ENCODE assay signal across 21 mouse cellular contexts in genomic region chr17:88093798-88094197, GRCm38 (mm10).
"Had no signal": no experiment of that assay in that cellular context is flagged by ENCODE, and none has a peak within 500 bp of the region (broad histone marks: within the 10 kb centered on the region; RNA-seq: fewer than 3 reads in every experiment).

No protein-coding gene starts in this region.

- H3K4me1 ChIP-seq: kidney, embryonic 15.5 days; limb, embryonic 13.5 days; liver, embryonic 12.5 days; liver, embryonic 15.5 days; midbrain, embryonic 12.5 days; stomach, embryonic 15.5 days had no signal

- H3K4me2 ChIP-seq: kidney, embryonic 15.5 days; limb, embryonic 13.5 days; liver, embryonic 12.5 days; liver, embryonic 15.5 days; midbrain, embryonic 12.5 days; stomach, embryonic 15.5 days had no signal

- H3K4me3 ChIP-seq: kidney, embryonic 15.5 days; limb, embryonic 10.5 days; limb, embryonic 13.5 days; liver, embryonic 12.5 days; liver, embryonic 15.5 days; midbrain, embryonic 12.5 days; myocyte; stomach, embryonic 15.5 days had no signal

- H3K27me3 ChIP-seq: kidney, embryonic 15.5 days; limb, embryonic 13.5 days; liver, embryonic 12.5 days; liver, embryonic 15.5 days; midbrain, embryonic 12.5 days; stomach, embryonic 15.5 days had no signal

- H3K27ac ChIP-seq: kidney, embryonic 15.5 days; limb, embryonic 10.5 days; limb, embryonic 13.5 days; liver, embryonic 12.5 days; liver, embryonic 15.5 days; midbrain, embryonic 12.5 days; stomach, embryonic 15.5 days had no signal

- H3K9me3 ChIP-seq: kidney, embryonic 15.5 days; limb, embryonic 10.5 days; limb, embryonic 13.5 days; liver, embryonic 12.5 days; liver, embryonic 15.5 days; midbrain, embryonic 12.5 days; stomach, embryonic 15.5 days had no signal

- ATAC-seq: liver, embryonic 12.5 days; midbrain, embryonic 16.5 days had no signal

- H3K36me3 ChIP-seq: kidney, embryonic 15.5 days; limb, embryonic 10.5 days; limb, embryonic 13.5 days; liver, embryonic 12.5 days; liver, embryonic 15.5 days; midbrain, embryonic 12.5 days; stomach, embryonic 15.5 days had no signal

- DNase-seq: kidney, adult 8-10 months; kidney, postnatal 10 days; kidney, postnatal 36 days; layer of hippocampus, adult 9-11 months; liver; lung, adult 2 months; lung, postnatal 14 days; lung, postnatal 4 days; retina, postnatal 1 day; right cerebral cortex, postnatal 25 days; spleen, adult 18-20 months; thymus, postnatal 25 days had no signal

- H3K9ac ChIP-seq: kidney, embryonic 15.5 days; limb, embryonic 13.5 days; liver, embryonic 12.5 days; liver, embryonic 15.5 days; midbrain, embryonic 12.5 days; stomach, embryonic 15.5 days had no signal
